8 mouse cellular contexts compared by ENCODE assay signal in genomic region chrX:95026361-95026892, GRCm38 (mm10). TPM values are rescaled to one million over a fixed set of nuclear protein-coding genes. Genes with fewer than 3 reads are reported as not detected.
A peak's percentile ranks its signal among the peaks of the same experiment; 100 is the strongest.
DNase-seq lines count a peak whose midpoint lies in the region; ATAC-seq and TF ChIP-seq lines count a peak whose summit lies in the region.

Gene Spin4 (minus strand): TSS chrX:95026682.

- peak; percentile 82 for ATAC-seq in intestine, postnatal 0 days

- peak; percentile 92 for DNase-seq in 3T3-L1 (ENCODE audit: low read depth, low spot score)
- DNase-seq in adrenal gland, postnatal 14 days: peak; percentile 90
- DNase-seq in embryonic facial prominence, embryonic 10.5 days (ENCODE audit: low spot score): peak; percentile 89
- peak; percentile 98 for DNase-seq in heart, adult 11 months
- DNase-seq in left cerebral cortex, postnatal 36 days (ENCODE audit: low spot score in 2 of 2): peak; percentile 69 to 75
- DNase-seq in mesoderm, embryonic 11.5 days (ENCODE audit: low read depth, low spot score): peak; percentile 84

- WGBS in embryonic facial prominence, embryonic 10.5 days: 19% methylated on average over 30 of the region's 30 CpGs
- WGBS in intestine, postnatal 0 days: 15% methylated on average over 30 of the region's 30 CpGs
- WGBS in small intestine, adult 2 months: 11% methylated on average over 30 of the region's 30 CpGs

- no peaks in the 10 kb centered on the region for H3K36me3 ChIP-seq in embryonic facial prominence, embryonic 10.5 days (replicated peaks)
- H3K36me3 ChIP-seq in intestine, postnatal 0 days (ENCODE audit: control insufficient read depth, insufficient read depth): no peaks in the 10 kb centered on the region
- H3K36me3 ChIP-seq in small intestine, adult 2 months (ENCODE audit: control insufficient read depth, insufficient read depth, low read length): no peaks in the 10 kb centered on the region

- H3K9me3 ChIP-seq in embryonic facial prominence, embryonic 10.5 days: no peaks in the 10 kb centered on the region
- H3K9me3 ChIP-seq in intestine, postnatal 0 days (ENCODE audit: control insufficient read depth): no peaks in the 10 kb centered on the region

- peak within 1 kb of the TSS; percentile 27 for H3K9ac ChIP-seq in intestine, postnatal 0 days (ENCODE audit: low read depth, low read length)

- no peaks in the 10 kb centered on the region for H3K4me1 ChIP-seq in embryonic facial prominence, embryonic 10.5 days
- no peaks in the 10 kb centered on the region for H3K4me1 ChIP-seq in intestine, postnatal 0 days (replicated peaks; ENCODE audit: control insufficient read depth, insufficient read depth, low read length)
- peaks cover 6% of the 10 kb centered on the region; the same call in 1 of the 2 replicates for H3K4me1 ChIP-seq in small intestine, adult 2 months (ENCODE audit: control insufficient read depth, insufficient read depth, insufficient read length, low read length)

- H3K4me3 ChIP-seq in embryonic facial prominence, embryonic 10.5 days: peak within 1 kb of the TSS; percentile 62
- peak within 1 kb of the TSS; percentile 49 for H3K4me3 ChIP-seq in intestine, postnatal 0 days (ENCODE audit: low read depth, low read length)
- H3K4me3 ChIP-seq in small intestine, adult 2 months (ENCODE audit: low read depth, low read length): peak within 1 kb of the TSS; percentile 72

- peak within 1 kb of the TSS; percentile 91 for H3K27ac ChIP-seq in embryonic facial prominence, embryonic 10.5 days (replicated peaks)
- H3K27ac ChIP-seq in intestine, postnatal 0 days (ENCODE audit: low read depth, low read length): peak within 1 kb of the TSS; percentile 72
- peak within 1 kb of the TSS; percentile 32; the same call in 1 of the 2 replicates for H3K27ac ChIP-seq in small intestine, adult 2 months (ENCODE audit: insufficient read depth, low read depth, low read length)

- intact Hi-C loops in left cerebral cortex, postnatal 36 days (cut with DNase I): no loop called here

- H3K4me2 ChIP-seq in intestine, postnatal 0 days (replicated peaks; ENCODE audit: low read depth): peak within 1 kb of the TSS; percentile 69

- TF ChIP-seq CTCF in intestine, postnatal 0 days (IDR thresholded peaks at IDR 0.05; ENCODE audit: low read depth): no peak
- TF ChIP-seq CTCF in small intestine, adult 2 months (IDR thresholded peaks at IDR 0.05; ENCODE audit: extremely low read depth, insufficient read length, insufficient replicate concordance, low read depth, low read length): no peak

- H3K27me3 ChIP-seq in embryonic facial prominence, embryonic 10.5 days (replicated peaks; ENCODE audit: low read depth, poor library complexity, severe bottlenecking): peaks cover 22% of the 10 kb centered on the region
- no peaks in the 10 kb centered on the region for H3K27me3 ChIP-seq in intestine, postnatal 0 days (replicated peaks; ENCODE audit: control insufficient read depth, insufficient read depth, low read length)
- H3K27me3 ChIP-seq in small intestine, adult 2 months (ENCODE audit: control insufficient read depth, insufficient read depth, low read length): no peaks in the 10 kb centered on the region

- TF ChIP-seq POLR2A in small intestine, adult 2 months (IDR thresholded peaks at IDR 0.05; ENCODE audit: low read depth, low read length): peak; percentile 30; the same call in 1 of the 2 replicates

RNA-seq across cellular contexts. Expression of gene Spin4, which starts in this region (rescaled TPM):
- 2.4 and 2.7 TPM in 2 replicates for total RNA-seq in adrenal gland, postnatal 14 days (2021)
- 7.1 and 9.3 TPM in 2 replicates for polyA plus RNA-seq in embryonic facial prominence, embryonic 10.5 days (2016; fragmentation: Nextera tagmentation; extraction: Ambion mirVana)
- polyA plus RNA-seq in intestine, postnatal 0 days (2015; fragmentation: Nextera tagmentation; extraction: Ambion mirVana): 2.4 and 2.6 TPM in 2 replicates
- under 1 TPM; 0.42 to 0.72 TPM for total RNA-seq in left cerebral cortex, postnatal 36 days (2021)
- polyA plus RNA-seq in small intestine, adult 2 months (2012; rRNA removed): 0.03 and 0.05 TPM in 2 replicates

Comparison
In these comparisons a context has a peak if more than half of its experiments do, and no peak if none do; other contexts are left out.
1. Peak in every context shown above with its lines: DNase-seq, ATAC-seq, H3K4me3 ChIP-seq and H3K27ac ChIP-seq.
2. Peak in DNase-seq in left cerebral cortex, postnatal 36 days; RNA of the gene not detected or under 1 TPM.
3. H3K27ac ChIP-seq: peak in every context shown above with its lines; median percentile 91 in embryonic facial prominence, embryonic 10.5 days; 72 in intestine, postnatal 0 days; 32 in small intestine, adult 2 months.